Mouse (Mus musculus): ENCODE results near the gene Parg.
"Not testable (repeated sequence)": the region's sequence is repeated elsewhere in the genome, so short reads cannot be mapped to it uniquely, and the experiment has no call there.

The Parg gene

GRCm38 (mm10) chr14:32201791-32202451 lies at the start of gene Parg, which contains the start of gene Timm23:
Gene Parg, plus strand, starts transcription at chr14:32201949.
Gene Timm23, minus strand, starts transcription at chr14:32201898.
- DNase-seq (ENCODE audit: low spot score): peak; percentile 94

GRCm38 (mm10) chr14:32152243-32152965 lies 49.3 kb upstream of the Parg start:
- DNase-seq (ENCODE audit: low spot score): no peak

- DNase-seq (ENCODE audit: low spot score): no peak
Measured at GRCm38 (mm10) chr14:32153156-32153555, 48.6 kb upstream of the Parg start.

- no peak for DNase-seq (ENCODE audit: low spot score)
Measured at GRCm38 (mm10) chr14:32154758-32155157, 47.0 kb upstream of the Parg start.

- DNase-seq (ENCODE audit: low spot score): no peak
Measured at GRCm38 (mm10) chr14:32159150-32159670, 42.5 kb upstream of the Parg start.

- peak; percentile 100 for DNase-seq (ENCODE audit: low spot score)
Measured at GRCm38 (mm10) chr14:32159690-32160246, 42.0 kb upstream of the Parg start, which contains the start of gene Ncoa4. Gene Ncoa4, plus strand, starts transcription at chr14:32159865.

- peak; percentile 12 for DNase-seq (ENCODE audit: low spot score)
Measured at GRCm38 (mm10) chr14:32160563-32160962, 41.2 kb upstream of the Parg start.

- DNase-seq (ENCODE audit: low spot score): no peak
Measured at GRCm38 (mm10) chr14:32161090-32161885, 40.5 kb upstream of the Parg start.

- DNase-seq (ENCODE audit: low spot score): no peak
Measured at GRCm38 (mm10) chr14:32162231-32162630, 39.5 kb upstream of the Parg start.

- no peak for DNase-seq (ENCODE audit: low spot score)
Measured at GRCm38 (mm10) chr14:32163203-32163888, 38.4 kb upstream of the Parg start.

GRCm38 (mm10) chr14:32164173-32165051 lies 37.3 kb upstream of the Parg start:
- DNase-seq (ENCODE audit: low spot score): no peak

- DNase-seq (ENCODE audit: low spot score): peak; percentile 87
Measured at GRCm38 (mm10) chr14:32165278-32166061, 36.3 kb upstream of the Parg start.

- DNase-seq (ENCODE audit: low spot score): no peak
Measured at GRCm38 (mm10) chr14:32166062-32166441, 35.7 kb upstream of the Parg start.

GRCm38 (mm10) chr14:32166840-32167239 lies 34.9 kb upstream of the Parg start:
- DNase-seq (ENCODE audit: low spot score): no peak

- no peak for DNase-seq (ENCODE audit: low spot score)
Measured at GRCm38 (mm10) chr14:32167326-32167725, 34.4 kb upstream of the Parg start.

GRCm38 (mm10) chr14:32168653-32169231 lies 33.0 kb upstream of the Parg start:
- no peak for DNase-seq (ENCODE audit: low spot score)

GRCm38 (mm10) chr14:32170137-32170536 lies 31.6 kb upstream of the Parg start:
- DNase-seq (ENCODE audit: low spot score): no peak

GRCm38 (mm10) chr14:32175310-32175709 lies 26.4 kb upstream of the Parg start:
- no peak for DNase-seq (ENCODE audit: low spot score)

GRCm38 (mm10) chr14:32176590-32176989 lies 25.2 kb upstream of the Parg start:
- DNase-seq (ENCODE audit: low spot score): not testable (repeated sequence)
